ENCODE assay signal across 7 mouse cellular contexts in genomic region chr8:70608749-70609367, GRCm38 (mm10). TPM values are rescaled to one million over a fixed set of nuclear protein-coding genes. Genes with fewer than 3 reads are reported as not detected.
DNase-seq lines count a peak whose midpoint lies in the region; ATAC-seq and TF ChIP-seq lines count a peak whose summit lies in the region.

Gene Ssbp4, minus strand, starts transcription at chr8:70608872.

- peak within 1 kb of the TSS; percentile 81 for H3K9ac ChIP-seq in embryonic facial prominence, embryonic 11.5 days (replicated peaks; ENCODE audit: low read length)
- H3K9ac ChIP-seq in heart, embryonic 13.5 days = peak within 1 kb of the TSS; percentile 96

- peak within 1 kb of the TSS; percentile 81 for H3K4me3 ChIP-seq in spleen, adult 2 months (ENCODE audit: extremely low read depth, insufficient read depth, insufficient read length)
- H3K4me3 ChIP-seq in embryonic facial prominence, embryonic 11.5 days (ENCODE audit: low read depth, low read length) = peak within 1 kb of the TSS; percentile 82
- peak within 1 kb of the TSS; percentile 87 for H3K4me3 ChIP-seq in heart, embryonic 13.5 days
- H3K4me3 ChIP-seq in myocyte = peak within 1 kb of the TSS; percentile 37

- no peaks in the 10 kb centered on the region for H3K9me3 ChIP-seq in embryonic facial prominence, embryonic 11.5 days (replicated peaks; ENCODE audit: control insufficient read depth, low read length)
- no peaks in the 10 kb centered on the region for H3K9me3 ChIP-seq in heart, embryonic 13.5 days

- no peak for TF ChIP-seq CTCF in spleen, adult 2 months (IDR thresholded peaks at IDR 0.05; ENCODE audit: extremely low read depth, insufficient read depth, insufficient read length, insufficient replicate concordance)

- H3K79me2 ChIP-seq in myocyte (ENCODE audit: control insufficient read depth, insufficient read depth) = peaks cover 6% of the 10 kb centered on the region

- 0 out of 2 replicates have a peak, but pooled peaks have one; percentile 0 for ATAC-seq in embryonic facial prominence, embryonic 11.5 days (replicated peaks; ENCODE audit: insufficient number of reproducible peaks, low FRiP score, low TSS enrichment, low read depth)
- ATAC-seq in heart, embryonic 13.5 days (ENCODE audit: extremely low read depth, insufficient number of reproducible peaks, low FRiP score, low TSS enrichment) = no peak

- H3K36me3 ChIP-seq in spleen, adult 2 months (ENCODE audit: control insufficient read depth, insufficient read depth, low read length) = no peaks in the 10 kb centered on the region
- H3K36me3 ChIP-seq in embryonic facial prominence, embryonic 11.5 days (replicated peaks; ENCODE audit: control insufficient read depth, insufficient read depth, low read depth, low read length) = no peaks in the 10 kb centered on the region
- H3K36me3 ChIP-seq in heart, embryonic 13.5 days = no peaks in the 10 kb centered on the region
- no peaks in the 10 kb centered on the region for H3K36me3 ChIP-seq in myocyte (ENCODE audit: control insufficient read depth, insufficient read depth)

- H3K4me1 ChIP-seq in spleen, adult 2 months (ENCODE audit: control insufficient read depth, insufficient read depth, insufficient read length) = peaks cover 18% of the 10 kb centered on the region
- H3K4me1 ChIP-seq in embryonic facial prominence, embryonic 11.5 days (ENCODE audit: control insufficient read depth, insufficient read depth, low read length) = peaks cover 11% of the 10 kb centered on the region; the same call in 1 of the 2 replicates
- peaks cover 46% of the 10 kb centered on the region for H3K4me1 ChIP-seq in heart, embryonic 13.5 days

- intact Hi-C loops in left cerebral cortex, postnatal 14 days (cut with DNase I) = no loop called here

- no peak for TF ChIP-seq POLR2A in spleen, adult 2 months (IDR thresholded peaks at IDR 0.05; ENCODE audit: low read depth, low read length)
- TF ChIP-seq POLR2A in myocyte (IDR thresholded peaks at IDR 0.05; ENCODE audit: insufficient read length, low read depth) = no peak

- H3K27me3 ChIP-seq in spleen, adult 2 months (ENCODE audit: control insufficient read depth, insufficient read depth, low read length) = no peaks in the 10 kb centered on the region
- no peaks in the 10 kb centered on the region for H3K27me3 ChIP-seq in embryonic facial prominence, embryonic 11.5 days (ENCODE audit: control insufficient read depth, insufficient read depth, low read length)
- no peaks in the 10 kb centered on the region for H3K27me3 ChIP-seq in heart, embryonic 13.5 days (replicated peaks)
- no peaks in the 10 kb centered on the region for H3K27me3 ChIP-seq in myocyte (ENCODE audit: control insufficient read depth, insufficient read depth, insufficient read length)

- DNase-seq in spleen, adult 2 months (ENCODE audit: low read depth in 1 of 2, low spot score in 2 of 2) = no peak
- DNase-seq in spleen, adult 18-20 months = no peak
- DNase-seq in embryonic facial prominence, embryonic 11.5 days (ENCODE audit: low spot score) = no peak
- DNase-seq in left cerebral cortex, postnatal 14 days (ENCODE audit: low spot score in 2 of 2) = no peak
- DNase-seq in natural killer cell, adult 2 months (ENCODE audit: low spot score in 2 of 2) = no peak

- peak within 1 kb of the TSS; percentile 90 for H3K27ac ChIP-seq in spleen, adult 2 months (ENCODE audit: insufficient read depth, low read length)
- peak within 1 kb of the TSS; percentile 98 for H3K27ac ChIP-seq in embryonic facial prominence, embryonic 11.5 days (replicated peaks; ENCODE audit: low read depth, low read length)
- H3K27ac ChIP-seq in heart, embryonic 13.5 days (replicated peaks) = peak within 1 kb of the TSS; percentile 99

- H3K4me2 ChIP-seq in embryonic facial prominence, embryonic 11.5 days (ENCODE audit: low read depth, low read length) = peak within 1 kb of the TSS; percentile 83
- peak within 1 kb of the TSS; percentile 99 for H3K4me2 ChIP-seq in heart, embryonic 13.5 days
- H3K4me2 ChIP-seq in myocyte (ENCODE audit: low read depth) = peak within 1 kb of the TSS; percentile 96

- WGBS in spleen, adult 2 months = 3% methylated on average over 26 of the region's 26 CpGs
- 5% methylated on average over 26 of the region's 26 CpGs for WGBS in embryonic facial prominence, embryonic 11.5 days
- WGBS in heart, embryonic 13.5 days = 4% methylated on average over 26 of the region's 26 CpGs

- peak within 1 kb of the TSS; percentile 61 for H3ac ChIP-seq in myocyte (ENCODE audit: control insufficient read depth, insufficient read length)

TF ChIP-seq in myocyte, 11 proteins besides CTCF, POLR2A, EP300 and RAD21:
- TF ChIP-seq SRF (IDR thresholded peaks at IDR 0.05; ENCODE audit: control insufficient read depth, insufficient read length, low read depth) (no peak), MAX (IDR thresholded peaks at IDR 0.05; ENCODE audit: low read depth) (no peak), MYOD1 (IDR thresholded peaks at IDR 0.05; ENCODE audit: control insufficient read depth in 1 of 3, insufficient read length in 2 of 3, low read depth in 2 of 3) (no peak)

RNA-seq across cellular contexts. Expression of gene Ssbp4, which starts in this region (rescaled TPM):
- polyA plus RNA-seq in spleen, adult 2 months (2012; rRNA removed) = 168 and 256 TPM in 2 replicates
- 108 and 123 TPM in 2 replicates for polyA plus RNA-seq in embryonic facial prominence, embryonic 11.5 days (2014; fragmentation: Nextera tagmentation; extraction: Ambion mirVana)
- polyA plus RNA-seq in heart, embryonic 13.5 days (2015; fragmentation: Nextera tagmentation; extraction: Ambion mirVana) = 63.3 and 70.9 TPM in 2 replicates
- total RNA-seq in left cerebral cortex, postnatal 14 days (2021) = 100 to 1,000 TPM; 270 to 302 TPM
- polyA plus RNA-seq in myocyte (2012; fragmentation: generic; extraction: Trizol) = 133 TPM

Comparison
In these comparisons a context has a peak if more than half of its experiments do, and no peak if none do; other contexts are left out.
1. H3K4me3 ChIP-seq: peak in every context shown above with its lines; median percentile 87 in heart, embryonic 13.5 days; 82 in embryonic facial prominence, embryonic 11.5 days; 81 in spleen, adult 2 months; 37 in myocyte.